Mouse (Mus musculus) hindbrain, embryonic 12.5 days (tissue): ENCODE data around the gene Tmem18. TPM values are rescaled to one million over a fixed set of nuclear protein-coding genes. Genes with fewer than 3 reads are reported as not detected.

Experiments
- ATAC-seq: fragments of 200-750 bp; cut with Nextera tagmentation; 2 replicates; pipeline ENCODE4 v1.8.0; 2017; ENCODE audit warnings: moderate TSS enrichment; ENCODE audit not compliant: low FRiP score
- H3K27ac ChIP-seq: fragments of 300-500 bp; sonication (generic); 2 replicates; pipeline ENCODE4 v1.5.1; 2016; ENCODE audit warnings: mild to moderate bottlenecking
- H3K27me3 ChIP-seq: fragments of 300-500 bp; sonication (generic); 2 replicates; pipeline ENCODE4 v1.6.1; 2016; ENCODE audit warnings: mild to moderate bottlenecking
- H3K36me3 ChIP-seq: fragments of 300-500 bp; sonication (generic); 2 replicates; pipeline ENCODE4 v1.6.1; 2016; ENCODE audit warnings: mild to moderate bottlenecking
- H3K4me1 ChIP-seq: fragments of 300-500 bp; sonication (generic); 2 replicates; pipeline ENCODE4 v1.6.1; 2016
- H3K4me2 ChIP-seq: fragments of 300-500 bp; sonication (generic); replicated peaks from 2 replicates; pipeline ENCODE4 v1.6.1; 2016; ENCODE audit warnings: mild to moderate bottlenecking
- H3K4me3 ChIP-seq: fragments of 300-500 bp; sonication (generic); 2 replicates; pipeline ENCODE4 v1.5.1; 2016; ENCODE audit warnings: mild to moderate bottlenecking
- H3K9ac ChIP-seq: fragments of 300-500 bp; sonication (generic); 2 replicates; pipeline ENCODE4 v1.6.1; 2016; ENCODE audit warnings: mild to moderate bottlenecking, moderate library complexity
- H3K9me3 ChIP-seq: fragments of 300-500 bp; sonication (generic); replicated peaks from 2 replicates; pipeline ENCODE4 v1.6.1; 2016; ENCODE audit warnings: mild to moderate bottlenecking
- WGBS: fragments of 180-500 bp; shearing (Covaris S2); methylation state at CpG from one replicate; pipeline ENCODE4 v1.1.7; 2016; 5-methylcytosine and 5-hydroxymethylcytosine counted together
- microRNA-seq: library from miRNA; unstranded; fragments of <30 nt; microRNA quantifications from one replicate; pipeline ENCODE4, GENCODE M21; 2017
- polyA plus RNA-seq: library from polyadenylated mRNA; unstranded; fragments of >200 nt; fragmentation: Nextera tagmentation; extraction: Ambion mirVana; gene quantifications from 2 replicates; pipeline ENCODE4 v1.2.1, GENCODE M21; 2016

Gene Tmem18
- polyA plus RNA-seq, 1 experiment from 2014 or later, result 28.1 TPM

- no peak overlapping the region for H3K4me3 ChIP-seq
- ATAC-seq, result no peak
- no peaks in the 10 kb centered on the region for H3K36me3 ChIP-seq
- no peak overlapping the region for H3K27ac ChIP-seq
- 0 out of 2 replicates have a peak, but pooled peaks cover 3% of the 10 kb centered on the region for H3K27me3 ChIP-seq
- no peak overlapping the region for H3K4me2 ChIP-seq
- H3K9ac ChIP-seq, result no peak overlapping the region
- 70% methylated on average over 2 of the region's 2 CpGs for WGBS
- H3K9me3 ChIP-seq, result no peaks in the 10 kb centered on the region
- H3K4me1 ChIP-seq, result peaks cover 5% of the 10 kb centered on the region; the same call in 1 of the 2 replicates
Observed at GRCm38 (mm10) chr12:30599474-30599873, 15.2 kb downstream of the Tmem18 start.

GRCm38 (mm10) chr12:30599997-30600396 is 15.8 kb downstream of the Tmem18 start:
- ATAC-seq, result no peak
- Histone ChIP-seq H3K36me3 (no peaks in the 10 kb centered on the region), H3K9ac (no peak overlapping the region), H3K27me3 (0 out of 2 replicates have a peak, but pooled peaks cover 3% of the 10 kb centered on the region), H3K4me2 (no peak overlapping the region), H3K9me3 (no peaks in the 10 kb centered on the region), H3K4me1 (peaks cover 9% of the 10 kb centered on the region; the same call in 1 of the 2 replicates), H3K27ac (no peak overlapping the region), H3K4me3 (no peak overlapping the region)
- 90% methylated on average over 2 of the region's 2 CpGs for WGBS

- 0 out of 2 replicates have a peak, but pooled peaks cover 1% of the 10 kb centered on the region for H3K27me3 ChIP-seq
- H3K9ac ChIP-seq, result no peak overlapping the region
- no peak overlapping the region for H3K4me3 ChIP-seq
- WGBS, result 61% methylated on average over 9 of the region's 9 CpGs
- no peaks in the 10 kb centered on the region for H3K9me3 ChIP-seq
- H3K4me1 ChIP-seq, result peaks cover 9% of the 10 kb centered on the region; the same call in 1 of the 2 replicates
- H3K27ac ChIP-seq, result no peak overlapping the region
- ATAC-seq, result no peak
- no peaks in the 10 kb centered on the region for H3K36me3 ChIP-seq
- H3K4me2 ChIP-seq, result no peak overlapping the region
Observed at GRCm38 (mm10) chr12:30604012-30604411, 19.8 kb downstream of the Tmem18 start.

- ATAC-seq, result no peak
- Histone ChIP-seq H3K4me2 (no peak overlapping the region), H3K27ac (no peak overlapping the region), H3K36me3 (no peaks in the 10 kb centered on the region), H3K9me3 (no peaks in the 10 kb centered on the region), H3K27me3 (no peaks in the 10 kb centered on the region), H3K9ac (no peak overlapping the region), H3K4me1 (peaks cover 9% of the 10 kb centered on the region; the same call in 1 of the 2 replicates), H3K4me3 (no peak overlapping the region)
- 68% methylated on average over 6 of the region's 6 CpGs for WGBS
Observed at GRCm38 (mm10) chr12:30604876-30605275, 20.6 kb downstream of the Tmem18 start.

- Histone ChIP-seq H3K27me3 (no peaks in the 10 kb centered on the region), H3K9me3 (no peaks in the 10 kb centered on the region), H3K36me3 (no peaks in the 10 kb centered on the region), H3K4me1 (peaks cover 9% of the 10 kb centered on the region; the same call in 1 of the 2 replicates), H3K27ac (no peak overlapping the region), H3K9ac (no peak overlapping the region), H3K4me2 (no peak overlapping the region), H3K4me3 (no peak overlapping the region)
- no peak for ATAC-seq
- WGBS, result 89% methylated on average over 6 of the region's 6 CpGs
Observed at GRCm38 (mm10) chr12:30605941-30606340, 21.7 kb downstream of the Tmem18 start.

GRCm38 (mm10) chr12:30606743-30607142 is 22.5 kb downstream of the Tmem18 start:
- peaks cover 9% of the 10 kb centered on the region; the same call in 1 of the 2 replicates for H3K4me1 ChIP-seq

GRCm38 (mm10) chr12:30618425-30618824 is 34.2 kb downstream of the Tmem18 start:
- H3K27ac ChIP-seq, result no peak overlapping the region
- no peak for ATAC-seq
- no peak overlapping the region for H3K9ac ChIP-seq
- no peak overlapping the region for H3K4me2 ChIP-seq
- H3K36me3 ChIP-seq, result no peaks in the 10 kb centered on the region
- no peaks in the 10 kb centered on the region for H3K9me3 ChIP-seq
- WGBS, result 62% methylated on average over 8 of the region's 8 CpGs
- no peaks in the 10 kb centered on the region for H3K27me3 ChIP-seq
- H3K4me3 ChIP-seq, result no peak overlapping the region
- H3K4me1 ChIP-seq, result no peaks in the 10 kb centered on the region

More at GRCm38 (mm10) chr12:30606743-30607142, 22.5 kb downstream of the Tmem18 start:
- H3K27ac ChIP-seq, result no peak overlapping the region
- H3K4me3 ChIP-seq, result no peak overlapping the region
- WGBS, result 83% methylated on average over 8 of the region's 8 CpGs
- ATAC-seq, result no peak
- no peak overlapping the region for H3K9ac ChIP-seq
- no peaks in the 10 kb centered on the region for H3K27me3 ChIP-seq
- H3K36me3 ChIP-seq, result no peaks in the 10 kb centered on the region
- no peaks in the 10 kb centered on the region for H3K9me3 ChIP-seq
- no peak overlapping the region for H3K4me2 ChIP-seq

GRCm38 (mm10) chr12:30628466-30628865 is 44.2 kb downstream of the Tmem18 start:
- Histone ChIP-seq H3K9ac (no peak overlapping the region), H3K4me1 (no peaks in the 10 kb centered on the region), H3K27me3 (no peaks in the 10 kb centered on the region), H3K4me2 (no peak overlapping the region), H3K4me3 (no peak overlapping the region), H3K36me3 (no peaks in the 10 kb centered on the region), H3K9me3 (no peaks in the 10 kb centered on the region), H3K27ac (no peak overlapping the region)
- ATAC-seq, result no peak
- WGBS, result 73% methylated on average over 5 of the region's 5 CpGs

GRCm38 (mm10) chr12:30634534-30634933 is 50.3 kb downstream of the Tmem18 start:
- no peaks in the 10 kb centered on the region for H3K4me1 ChIP-seq
- ATAC-seq, result no peak
- no peaks in the 10 kb centered on the region for H3K36me3 ChIP-seq
- no peaks in the 10 kb centered on the region for H3K27me3 ChIP-seq
- no peak overlapping the region for H3K27ac ChIP-seq
- no peaks in the 10 kb centered on the region for H3K9me3 ChIP-seq
- no peak overlapping the region for H3K9ac ChIP-seq
- no peak overlapping the region for H3K4me2 ChIP-seq
- no peak overlapping the region for H3K4me3 ChIP-seq

Small RNA genes within 50 kb of the gene (microRNA-seq; reads per million reads assigned to microRNA genes)
- gene Gm25243, result not detected

Other genes starting within 250 kb of the Tmem18 start
- 0.36 and 0.82 TPM in 2 replicates for gene Sntg2, start 211.1 kb upstream of the Tmem18 start, polyA plus RNA-seq